Mouse (Mus musculus): ENCODE results near the gene Ttc12.

DNA sequence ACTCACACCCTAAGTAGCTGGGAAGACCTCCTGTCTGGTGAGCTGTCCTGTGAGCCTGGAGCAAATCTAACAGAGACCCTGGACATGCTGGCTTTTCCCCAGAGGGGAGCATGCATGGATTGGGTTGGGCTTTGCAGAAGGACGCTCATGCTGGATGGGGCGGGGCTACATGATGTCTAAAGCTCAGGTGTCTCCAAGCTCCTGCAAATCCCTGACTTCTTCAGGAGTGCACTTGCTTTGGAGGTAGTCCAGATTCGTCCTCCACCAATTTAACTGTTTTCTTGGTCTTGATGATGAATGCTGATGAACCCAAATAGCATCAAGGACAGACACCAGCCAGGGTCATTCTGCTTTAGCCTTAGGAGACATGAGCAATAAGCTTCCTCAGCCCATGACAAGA lies 35.5 kb downstream of the Ttc12 start:
- TF ChIP-seq CTCF (IDR thresholded peaks at IDR 0.05; ENCODE audit: low read depth, low read length), result no peak
- no peak for TF ChIP-seq POLR2AphosphoS5 (IDR thresholded peaks at IDR 0.05; ENCODE audit: insufficient replicate concordance, low read depth, low read length)
- no peak for TF ChIP-seq GATA1 (IDR thresholded peaks at IDR 0.05; ENCODE audit: borderline replicate concordance, low read length)
- no peak for TF ChIP-seq TAL1 (conservative IDR thresholded peaks at IDR 0.05; ENCODE audit: low read depth, low read length)

Data from G1E (cell line).